Mouse (Mus musculus) liver, adult 2 months (tissue): ENCODE measurements around the gene Fgfbp3.

Source experiments
- CTCF ChIP-seq: fragments of 200-500 bp; IDR thresholded peaks from 2 replicates; pipeline ENCODE4 v1.5.1; 2011; ENCODE audit warnings: low read depth, low read length, control low read depth
- POLR2A ChIP-seq: fragments of 200-500 bp; IDR thresholded peaks from 2 replicates; pipeline ENCODE4 v1.6.1; 2011; ENCODE audit warnings: low read length, control low read depth; ENCODE audit not compliant: insufficient read depth; ENCODE audit errors: extremely low read depth

DNA sequence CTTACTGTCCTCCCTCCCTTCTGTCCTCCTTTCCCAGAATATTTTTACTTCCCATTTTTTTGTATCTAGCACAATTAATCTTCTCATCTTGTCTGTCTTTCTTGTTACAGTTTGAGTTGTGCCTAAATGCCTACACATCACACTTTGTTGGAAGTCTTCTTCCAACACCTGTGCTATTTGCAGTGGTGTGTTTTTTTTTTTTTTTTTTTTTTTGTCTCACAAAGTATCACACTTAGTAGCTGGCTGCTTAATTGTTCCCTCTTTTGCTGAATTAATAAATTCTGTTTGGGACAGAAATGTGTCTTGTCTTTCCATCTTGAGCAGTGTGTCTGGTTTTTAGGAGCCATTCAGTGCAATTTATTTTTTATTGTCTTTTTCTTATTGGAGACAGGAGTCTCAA, 10.4 kb upstream of the Fgfbp3 start:
- TF ChIP-seq CTCF (no peak), POLR2A (no peak)
